Mouse (Mus musculus): ENCODE data around the gene Aldh3a2.

Aldh3a2 gene

GRCm38 (mm10) chr11:61271612-61272011 is 4.3 kb upstream of the Aldh3a2 start:
- DNase-seq = no peak

GRCm38 (mm10) chr11:61270406-61270805 is 3.1 kb upstream of the Aldh3a2 start:
- no peak for DNase-seq

- DNase-seq = no peak
These were observed 1.5 kb upstream of the Aldh3a2 start for GRCm38 (mm10) chr11:61268626-61269349.

GRCm38 (mm10) chr11:61263841-61264240 is 3.4 kb downstream of the Aldh3a2 start:
- DNase-seq = no peak

- DNase-seq = no peak
These were observed 4.7 kb downstream of the Aldh3a2 start for GRCm38 (mm10) chr11:61262516-61262915.

GRCm38 (mm10) chr11:61259106-61259505 is 8.2 kb downstream of the Aldh3a2 start:
- no peak for DNase-seq

- no peak for DNase-seq
These were observed 14.5 kb downstream of the Aldh3a2 start for GRCm38 (mm10) chr11:61252807-61253206.

- DNase-seq = no peak
These were observed 15.5 kb downstream of the Aldh3a2 start for GRCm38 (mm10) chr11:61251741-61252140.

GRCm38 (mm10) chr11:61244406-61244805 is 22.9 kb downstream of the Aldh3a2 start:
- DNase-seq = no peak

- DNase-seq = no peak
These were observed 31.2 kb downstream of the Aldh3a2 start for GRCm38 (mm10) chr11:61236015-61236414.

GRCm38 (mm10) chr11:61234174-61234573 is 33.1 kb downstream of the Aldh3a2 start:
- no peak for DNase-seq

- DNase-seq = peak; percentile 40
These were observed 35.9 kb downstream of the Aldh3a2 start for GRCm38 (mm10) chr11:61231329-61231728.

GRCm38 (mm10) chr11:61228406-61228805 is 38.9 kb downstream of the Aldh3a2 start:
- no peak for DNase-seq

- DNase-seq = no peak
These were observed 39.4 kb downstream of the Aldh3a2 start for GRCm38 (mm10) chr11:61227816-61228215.

GRCm38 (mm10) chr11:61225941-61226412 is 41.3 kb downstream of the Aldh3a2 start:
- DNase-seq = peak; percentile 63

GRCm38 (mm10) chr11:61225511-61225910 is 41.8 kb downstream of the Aldh3a2 start:
- DNase-seq = no peak

GRCm38 (mm10) chr11:61224907-61225306 is 42.4 kb downstream of the Aldh3a2 start:
- no peak for DNase-seq

GRCm38 (mm10) chr11:61224234-61224744 is 43.0 kb downstream of the Aldh3a2 start:
- DNase-seq = no peak

GRCm38 (mm10) chr11:61222971-61223745 is 44.1 kb downstream of the Aldh3a2 start:
- no peak for DNase-seq

GRCm38 (mm10) chr11:61222007-61222406 is 45.3 kb downstream of the Aldh3a2 start:
- no peak for DNase-seq

- peak; percentile 40 for DNase-seq
These were observed 46.9 kb downstream of the Aldh3a2 start for GRCm38 (mm10) chr11:61220156-61220881.

- DNase-seq = no peak
These were observed 51.3 kb downstream of the Aldh3a2 start for GRCm38 (mm10) chr11:61215936-61216335.

GRCm38 (mm10) chr11:61212102-61212501 is 55.2 kb downstream of the Aldh3a2 start:
- DNase-seq = no peak
